Mouse (Mus musculus) kidney, adult 18-20 months (tissue): ENCODE results near the gene Suco.

Experiments
- DNase-seq: peaks from one replicate; pipeline ENCODE4 v3.0.0; 2021

Gene Suco

GRCm38 (mm10) chr1:161781594-161781993 lies 94.9 kb downstream of the Suco start:
- DNase-seq = no peak

GRCm38 (mm10) chr1:161779057-161779456 lies 97.4 kb downstream of the Suco start:
- DNase-seq = no peak

GRCm38 (mm10) chr1:161775151-161775550 lies 101.3 kb downstream of the Suco start:
- no peak for DNase-seq

- no peak for DNase-seq
These were observed 105.2 kb downstream of the Suco start for GRCm38 (mm10) chr1:161771293-161771692.

GRCm38 (mm10) chr1:161769329-161769728 lies 107.2 kb downstream of the Suco start:
- DNase-seq = no peak

GRCm38 (mm10) chr1:161767101-161767524 lies 109.4 kb downstream of the Suco start:
- DNase-seq = no peak

- no peak for DNase-seq
These were observed 109.8 kb downstream of the Suco start for GRCm38 (mm10) chr1:161766656-161767055.
